8 mouse cellular contexts compared by ENCODE assay signal in the genomic region with DNA sequence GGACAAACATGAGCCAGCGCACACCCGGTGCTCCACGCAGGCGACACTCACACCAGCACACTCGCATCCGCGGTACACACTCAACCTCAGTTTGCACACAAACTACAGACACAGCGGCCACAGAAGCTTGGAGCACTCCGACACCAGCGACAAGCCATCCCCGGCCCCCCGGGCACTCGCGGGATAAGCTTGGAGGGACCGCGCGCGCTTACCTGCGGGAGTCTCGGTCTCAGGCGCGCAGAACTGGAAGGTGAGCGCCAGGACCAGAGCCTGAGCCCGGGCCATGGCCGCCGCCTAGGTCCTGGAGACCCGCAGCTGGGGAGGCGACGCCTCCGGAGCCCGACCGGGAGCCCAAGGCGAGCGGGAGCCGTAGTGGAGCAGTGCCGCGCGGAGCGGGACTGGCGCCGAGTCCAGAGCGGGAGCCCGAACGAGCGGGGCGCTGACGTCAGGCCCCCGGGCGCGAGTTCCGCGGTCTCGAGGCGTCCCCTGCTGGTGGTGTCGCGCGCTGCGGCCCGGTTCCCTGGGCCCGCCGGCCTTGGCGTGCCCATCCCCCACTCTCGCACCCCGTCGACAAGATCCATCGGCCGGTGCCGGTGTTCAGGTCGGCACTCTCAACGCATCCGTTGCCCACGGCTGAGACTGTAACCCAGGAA. TPM values are rescaled to one million over a fixed set of nuclear protein-coding genes. Genes with fewer than 3 reads are reported as not detected.
DNase-seq lines count a peak whose midpoint lies in the region; ATAC-seq and TF ChIP-seq lines count a peak whose summit lies in the region.

A gene (minus strand): TSS at position 417 of the 653 bp plus-strand sequence.

- H3K36me3 ChIP-seq in embryonic facial prominence, embryonic 15.5 days, result no peaks in the 10 kb centered on the region
- no peaks in the 10 kb centered on the region for H3K36me3 ChIP-seq in heart, embryonic 12.5 days
- no peaks in the 10 kb centered on the region for H3K36me3 ChIP-seq in kidney, postnatal 0 days (ENCODE audit: insufficient read depth, low read length)
- H3K36me3 ChIP-seq in liver, embryonic 11.5 days (ENCODE audit: control insufficient read depth, insufficient read depth, low read length), result no peaks in the 10 kb centered on the region
- H3K36me3 ChIP-seq in splenic B cell, adult 2 months (ENCODE audit: control insufficient read depth, insufficient read depth, low read length, poor library complexity, severe bottlenecking), result no peaks in the 10 kb centered on the region

- peak within 1 kb of the TSS; percentile 74 for H3K9ac ChIP-seq in embryonic facial prominence, embryonic 15.5 days
- peak within 1 kb of the TSS; percentile 71 for H3K9ac ChIP-seq in heart, embryonic 12.5 days
- H3K9ac ChIP-seq in kidney, postnatal 0 days (ENCODE audit: low read depth, low read length), result peak within 1 kb of the TSS; percentile 77
- H3K9ac ChIP-seq in liver, embryonic 11.5 days (ENCODE audit: low read depth, low read length), result peak within 1 kb of the TSS; percentile 60

- no peaks in the 10 kb centered on the region for H3K9me3 ChIP-seq in embryonic facial prominence, embryonic 15.5 days (replicated peaks)
- no peaks in the 10 kb centered on the region for H3K9me3 ChIP-seq in heart, embryonic 12.5 days (replicated peaks)
- H3K9me3 ChIP-seq in kidney, postnatal 0 days (replicated peaks; ENCODE audit: low read length), result no peaks in the 10 kb centered on the region
- no peaks in the 10 kb centered on the region for H3K9me3 ChIP-seq in liver, embryonic 11.5 days (ENCODE audit: control insufficient read depth, low read length)

- peak; percentile 72 for ATAC-seq in embryonic facial prominence, embryonic 15.5 days (ENCODE audit: insufficient number of reproducible peaks, low FRiP score, low TSS enrichment, low read depth)
- ATAC-seq in heart, embryonic 12.5 days (ENCODE audit: insufficient number of reproducible peaks, low FRiP score), result peak; percentile 87
- ATAC-seq in kidney, postnatal 0 days (replicated peaks; ENCODE audit: low FRiP score, low read depth), result peak; percentile 85
- ATAC-seq in liver, embryonic 11.5 days (replicated peaks; ENCODE audit: low FRiP score), result peak; percentile 79

- H3K4me2 ChIP-seq in embryonic facial prominence, embryonic 15.5 days (replicated peaks), result peak within 1 kb of the TSS; percentile 94
- H3K4me2 ChIP-seq in heart, embryonic 12.5 days, result peak within 1 kb of the TSS; percentile 93
- H3K4me2 ChIP-seq in kidney, postnatal 0 days (ENCODE audit: low read length), result peak within 1 kb of the TSS; percentile 98
- H3K4me2 ChIP-seq in liver, embryonic 11.5 days, result peak within 1 kb of the TSS; percentile 97

- peak within 1 kb of the TSS; percentile 52 for H3K27ac ChIP-seq in embryonic facial prominence, embryonic 15.5 days (replicated peaks)
- no peak within 1 kb of the TSS for H3K27ac ChIP-seq in heart, embryonic 12.5 days (ENCODE audit: poor library complexity, severe bottlenecking)
- H3K27ac ChIP-seq in kidney, postnatal 0 days, result peak within 1 kb of the TSS; percentile 6; the same call in 1 of the 2 replicates
- no peak within 1 kb of the TSS for H3K27ac ChIP-seq in liver, embryonic 11.5 days (ENCODE audit: low read depth, low read length)

- peaks cover 15% of the 10 kb centered on the region for H3K27me3 ChIP-seq in embryonic facial prominence, embryonic 15.5 days
- peaks cover 69% of the 10 kb centered on the region for H3K27me3 ChIP-seq in heart, embryonic 12.5 days (replicated peaks)
- H3K27me3 ChIP-seq in kidney, postnatal 0 days (ENCODE audit: insufficient read depth, low read length), result no peaks in the 10 kb centered on the region
- peaks cover 55% of the 10 kb centered on the region for H3K27me3 ChIP-seq in liver, embryonic 11.5 days (replicated peaks; ENCODE audit: control insufficient read depth, insufficient read depth, low read length)
- H3K27me3 ChIP-seq in splenic B cell, adult 2 months (ENCODE audit: control insufficient read depth, insufficient read depth, low read length, poor library complexity, severe bottlenecking), result peaks cover 2% of the 10 kb centered on the region

- peak; percentile 60 for DNase-seq in 3134 (ENCODE audit: extremely low read depth, insufficient read length, low spot score)
- peak; percentile 94 to 95 for DNase-seq in adrenal gland, postnatal 36 days
- peak; percentile 88 for DNase-seq in kidney, postnatal 0 days (ENCODE audit: low spot score)
- DNase-seq in liver, embryonic 11.5 days (ENCODE audit: low spot score), result peak; percentile 88
- DNase-seq in naive thymus-derived CD4-positive, alpha-beta T cell, adult 2 months (ENCODE audit: low read depth), result peak; percentile 90
- peak; percentile 88 for DNase-seq in splenic B cell, adult 2 months (ENCODE audit: low read depth, low spot score)

- peaks cover 41% of the 10 kb centered on the region for H3K4me1 ChIP-seq in embryonic facial prominence, embryonic 15.5 days
- peaks cover 16% of the 10 kb centered on the region for H3K4me1 ChIP-seq in heart, embryonic 12.5 days (replicated peaks)
- peaks cover 5% of the 10 kb centered on the region; the same call in 1 of the 2 replicates for H3K4me1 ChIP-seq in kidney, postnatal 0 days (replicated peaks; ENCODE audit: insufficient read depth, low read length)
- peaks cover 23% of the 10 kb centered on the region for H3K4me1 ChIP-seq in liver, embryonic 11.5 days (replicated peaks; ENCODE audit: control insufficient read depth, insufficient read depth, low read length)

- peak within 1 kb of the TSS; percentile 63 for H3K4me3 ChIP-seq in embryonic facial prominence, embryonic 15.5 days (replicated peaks)
- peak within 1 kb of the TSS; percentile 60 for H3K4me3 ChIP-seq in heart, embryonic 12.5 days
- peak within 1 kb of the TSS; percentile 76 for H3K4me3 ChIP-seq in kidney, postnatal 0 days (replicated peaks; ENCODE audit: low read depth, low read length)
- H3K4me3 ChIP-seq in liver, embryonic 11.5 days (ENCODE audit: low read depth, low read length), result peak within 1 kb of the TSS; percentile 64

- under 1% methylated on average over 72 of the region's 72 CpGs for WGBS in embryonic facial prominence, embryonic 15.5 days
- under 1% methylated on average over 72 of the region's 72 CpGs for WGBS in heart, embryonic 12.5 days
- 0% methylated on average over 58 of the region's 72 CpGs for WGBS in kidney, postnatal 0 days
- WGBS in liver, embryonic 11.5 days, result under 1% methylated on average over 72 of the region's 72 CpGs

- peak; percentile 97 for TF ChIP-seq CTCF in kidney, postnatal 0 days (IDR thresholded peaks at IDR 0.05; ENCODE audit: low read depth)

RNA-seq across cellular contexts. Expression of the gene that starts here (rescaled TPM):
- total RNA-seq in adrenal gland, postnatal 36 days (2021), result 10 to 100 TPM; 34.2 to 75.7 TPM
- polyA plus RNA-seq in embryonic facial prominence, embryonic 15.5 days (2015; fragmentation: Nextera tagmentation; extraction: Ambion mirVana), result 26.7 and 27.4 TPM in 2 replicates
- polyA plus RNA-seq in heart, embryonic 12.5 days (2016; fragmentation: Nextera tagmentation; extraction: Ambion mirVana), result 1.8 and 2.5 TPM in 2 replicates
- polyA plus RNA-seq in kidney, postnatal 0 days (2015; fragmentation: Nextera tagmentation; extraction: Ambion mirVana), result 27.5 and 31.8 TPM in 2 replicates
- 5.8 and 6.1 TPM in 2 replicates for polyA plus RNA-seq in liver, embryonic 11.5 days (2014; fragmentation: Nextera tagmentation; extraction: Ambion mirVana)

Comparison
In these comparisons a context has a peak if more than half of its experiments do, and no peak if none do; other contexts are left out.
1. H3K27ac ChIP-seq: peak in embryonic facial prominence, embryonic 15.5 days (single experiment) and kidney, postnatal 0 days (single experiment); none in heart, embryonic 12.5 days (single experiment) and liver, embryonic 11.5 days (single experiment).
2. Peak in every context shown above with its lines, with median percentiles within 50 percentile points of each other: DNase-seq, ATAC-seq, H3K4me2 ChIP-seq, H3K4me3 ChIP-seq and H3K9ac ChIP-seq.